Mouse (Mus musculus) ES-E14 (cell line): ENCODE measurements around the gene Csnk1g2. TPM values are rescaled to one million over a fixed set of nuclear protein-coding genes. Genes with fewer than 3 reads are reported as not detected.

Experiments
- DNase-seq: peaks from one replicate; pipeline ENCODE4 v3.0.0-alpha.2; 2013; ENCODE audit warnings: low read depth, low spot score
- H3K27ac ChIP-seq: 2 replicates; pipeline ENCODE4 v1.5.1; 2012; ENCODE audit warnings: low read depth, mild to moderate bottlenecking, low read length, moderate library complexity, mixed read lengths; ENCODE audit not compliant: poor library complexity, insufficient read depth, severe bottlenecking
- H3K36me3 ChIP-seq: 2 replicates; pipeline ENCODE4 v1.6.1; 2012; ENCODE audit warnings: mild to moderate bottlenecking, low read length, moderate library complexity, mixed read lengths; ENCODE audit not compliant: control insufficient read depth, poor library complexity, insufficient read depth, severe bottlenecking
- H3K4me1 ChIP-seq, 2 experiments: fragments of 150-350 bp in 1 of 2; sonication (generic) in 1 of 2; 2 replicates each; pipeline ENCODE4 v1.6.1; 2012; ENCODE audit warnings: low read length in 2 of 2, mild to moderate bottlenecking in 1 of 2, mixed read lengths in 1 of 2; ENCODE audit not compliant: control insufficient read depth in 2 of 2, insufficient read depth in 2 of 2, poor library complexity in 1 of 2
- H3K4me3 ChIP-seq, 2 experiments: fragments of 150-350 bp in 1 of 2; sonication (generic) in 1 of 2; 2 replicates each; pipeline ENCODE4 v1.5.1; 2012; ENCODE audit warnings: low read length in 2 of 2, low read depth in 1 of 2, mild to moderate bottlenecking in 1 of 2, mixed read lengths in 1 of 2; ENCODE audit not compliant: insufficient read depth in 1 of 2, poor library complexity in 1 of 2, severe bottlenecking in 1 of 2
- H3K9ac ChIP-seq: 2 replicates; pipeline ENCODE4 v1.6.1; 2012; ENCODE audit warnings: low read depth, mild to moderate bottlenecking, low read length, mixed read lengths; ENCODE audit not compliant: poor library complexity, insufficient read depth, severe bottlenecking
- H3K9me3 ChIP-seq: fragments of 150-350 bp; sonication (generic); 2 replicates; pipeline ENCODE4 v1.6.1; 2012; ENCODE audit warnings: low read depth, mild to moderate bottlenecking, low read length; ENCODE audit not compliant: control insufficient read depth, insufficient read depth
- CHD2 ChIP-seq: IDR thresholded peaks from 2 replicates; pipeline ENCODE4 v1.6.1; 2014; ENCODE audit warnings: mild to moderate bottlenecking, low read depth, low read length, inconsistent platforms
- HCFC1 ChIP-seq: IDR thresholded peaks from 2 replicates; pipeline ENCODE4 v1.6.1; 2012; ENCODE audit warnings: low read length, inconsistent platforms, borderline replicate concordance; ENCODE audit not compliant: insufficient read depth
- MAFK ChIP-seq: IDR thresholded peaks from 2 replicates; pipeline ENCODE4 v1.6.1; 2014; ENCODE audit warnings: mild to moderate bottlenecking, low read depth, low read length, inconsistent platforms; ENCODE audit not compliant: insufficient read depth
- ZC3H11A ChIP-seq: IDR thresholded peaks from 2 replicates; pipeline ENCODE4 v1.6.1; 2012; ENCODE audit warnings: low read depth, mild to moderate bottlenecking, inconsistent platforms, low read length, borderline replicate concordance
- ZNF384 ChIP-seq: IDR thresholded peaks from 2 replicates; pipeline ENCODE4 v1.6.1; 2012; ENCODE audit warnings: low read depth, low read length, inconsistent platforms
- in situ Hi-C, 2 experiments: fragments of 600-800 bp; cut with MboI; formaldehyde crosslinking; loops; one replicate each; pipeline ENCODE4 v1.15.1; 2025; ENCODE audit warnings: low sequenced_read_pairs in 2 of 2, inconsistent platforms in 1 of 2; ENCODE audit not compliant: unreplicated experiment in 2 of 2
- total RNA-seq: library from RNA; depleted of rRNA; stranded (reverse); fragments of 300-350 nt; gene quantifications from 2 replicates; pipeline ENCODE4 v1.2.3, GENCODE M21; 2012

Csnk1g2 gene
- total RNA-seq, 1 experiment, result 138 TPM

DNA sequence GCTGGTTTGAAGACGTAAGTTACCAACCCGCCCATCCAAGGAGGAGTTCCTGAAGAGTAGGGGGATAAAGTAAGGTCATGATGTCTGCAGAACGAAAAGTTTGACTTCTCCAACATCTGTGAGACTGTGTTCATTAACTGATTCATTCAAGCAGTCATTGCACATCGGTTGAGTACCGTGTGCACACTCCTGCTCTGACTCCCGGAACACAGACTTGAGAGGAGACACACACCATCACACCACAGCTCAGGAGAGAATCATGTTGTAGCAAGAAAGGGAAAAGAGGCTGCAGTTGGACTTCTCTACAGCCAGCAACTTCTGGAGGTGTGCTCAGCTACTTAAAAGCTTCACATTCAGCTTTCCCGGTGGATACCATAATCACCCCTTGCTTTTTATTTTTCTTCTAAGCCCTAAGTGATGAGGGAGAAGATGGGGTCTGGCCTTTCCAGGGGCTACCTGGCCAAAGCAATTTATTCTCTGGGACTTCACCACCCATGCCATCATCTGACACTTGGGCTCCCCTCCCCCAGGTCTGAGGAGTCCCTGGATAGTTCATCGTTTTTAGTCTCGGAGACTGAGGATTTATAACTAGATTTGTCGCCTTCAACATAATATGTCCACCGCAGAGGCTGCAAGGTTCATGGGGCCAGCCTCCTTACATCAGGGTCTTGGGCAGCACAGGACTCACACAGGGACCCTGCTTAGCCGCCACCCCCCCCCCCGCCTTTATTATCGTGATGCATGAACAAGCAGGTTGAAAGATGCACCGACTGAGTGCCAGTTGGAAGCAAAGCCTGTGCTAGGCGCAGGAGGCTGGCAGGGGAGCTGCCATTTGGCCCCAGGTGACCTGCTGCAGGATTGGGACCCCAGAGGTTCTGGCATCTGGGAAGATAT lies 1.6 kb upstream of the Csnk1g2 start:
- DNase-seq, result no peak
- in situ Hi-C loops, result no loop called here

GRCm38 (mm10) chr10:80621690-80621939 lies 1.0 kb upstream of the Csnk1g2 start:
- peak overlapping the region; percentile 65 to 67 for H3K4me3 ChIP-seq
- H3K9me3 ChIP-seq, result no peaks in the 10 kb centered on the region
- peak overlapping the region; percentile 91 for H3K27ac ChIP-seq
- peaks cover 15% of the 10 kb centered on the region; the same call in 1 of the 2 replicates for H3K36me3 ChIP-seq
- no peak for DNase-seq
- H3K9ac ChIP-seq, result peak overlapping the region; percentile 37
- peaks cover 2 to 16% of the 10 kb centered on the region in 2 experiments; a peak in 2 of 4 replicates for H3K4me1 ChIP-seq
- no peak for TF ChIP-seq ZNF384
- no peak for TF ChIP-seq MAFK
- TF ChIP-seq CHD2, result no peak
- no peak for TF ChIP-seq ZC3H11A
- TF ChIP-seq HCFC1, result no peak
- in situ Hi-C loops, result no loop called here

More for the DNA sequence above, 1.6 kb upstream of the Csnk1g2 start:
- H3K9ac ChIP-seq, result peak overlapping the region; percentile 37
- H3K27ac ChIP-seq, result peak overlapping the region; percentile 91; the same call in 1 of the 2 replicates
- peak overlapping the region; percentile 65 to 67 for H3K4me3 ChIP-seq
- peaks cover 2 to 16% of the 10 kb centered on the region in 2 experiments; a peak in 2 of 4 replicates for H3K4me1 ChIP-seq
- H3K9me3 ChIP-seq, result no peaks in the 10 kb centered on the region
- TF ChIP-seq HCFC1 (no peak), MAFK (no peak), ZC3H11A (no peak)
- peaks cover 15% of the 10 kb centered on the region; the same call in 1 of the 2 replicates for H3K36me3 ChIP-seq

DNA sequence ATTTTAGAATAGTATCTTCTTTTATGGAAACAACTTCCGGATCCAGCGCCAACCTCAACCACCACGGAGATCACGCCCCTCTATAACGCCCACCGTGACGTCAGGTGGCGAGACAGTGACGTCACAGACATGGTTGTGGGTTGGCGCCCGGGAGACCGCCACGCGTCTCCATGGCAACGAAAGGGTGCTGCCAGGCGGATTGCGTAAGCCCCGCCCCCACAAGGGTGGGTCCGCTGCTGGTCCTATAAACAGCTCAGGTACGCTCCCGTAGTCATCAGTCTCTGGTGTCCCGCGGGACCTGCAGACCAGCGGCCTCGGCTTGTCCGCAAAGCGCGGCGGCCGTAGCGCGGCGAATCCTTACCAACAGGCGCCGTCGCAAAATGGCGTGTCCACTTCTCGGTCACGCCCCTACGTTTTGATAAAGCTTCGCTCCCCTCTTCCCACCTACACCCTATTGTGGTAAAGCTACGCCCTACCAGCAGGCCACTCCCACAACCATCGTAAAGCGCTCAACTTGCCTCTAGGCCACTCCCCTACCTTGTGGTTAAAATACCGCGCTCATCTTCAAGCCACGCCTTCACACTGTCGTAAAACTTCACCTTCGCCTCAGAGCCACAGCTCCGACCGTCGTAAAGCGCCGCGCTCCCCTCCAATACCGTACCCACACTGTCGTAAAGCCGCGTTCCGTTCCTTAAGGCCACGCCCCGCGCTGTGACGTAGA lies 538 bp upstream of the Csnk1g2 start:
- Histone ChIP-seq H3K27ac (peak overlapping the region; percentile 91), H3K4me1 (peaks cover 2 to 16% of the 10 kb centered on the region in 2 experiments; a peak in 2 of 4 replicates), H3K9ac (peak overlapping the region; percentile 67), H3K36me3 (peaks cover 15% of the 10 kb centered on the region; the same call in 1 of the 2 replicates), H3K4me3 (peak overlapping the region; percentile 65 to 67), H3K9me3 (no peaks in the 10 kb centered on the region)
- DNase-seq, result peak; percentile 100
- in situ Hi-C loops, result no loop called here
- TF ChIP-seq HCFC1 (peak; percentile 51; the same call in 1 of the 2 replicates), CHD2 (no peak), ZC3H11A (no peak)

- Histone ChIP-seq H3K9me3 (no peaks in the 10 kb centered on the region), H3K27ac (peak overlapping the region; percentile 84), H3K36me3 (peaks cover 15% of the 10 kb centered on the region; the same call in 1 of the 2 replicates), H3K9ac (peak overlapping the region; percentile 86), H3K4me1 (peaks cover 2 to 16% of the 10 kb centered on the region in 2 experiments; a peak in 2 of 4 replicates), H3K4me3 (peak overlapping the region; percentile 83 to 86)
- no peak for DNase-seq
- TF ChIP-seq ZNF384, result no peak
- TF ChIP-seq MAFK, result no peak
- TF ChIP-seq HCFC1, result no peak
- TF ChIP-seq ZC3H11A, result no peak
- TF ChIP-seq CHD2, result no peak
- in situ Hi-C loops, result no loop called here
Observed at GRCm38 (mm10) chr10:80623457-80624191, 986 bp downstream of the Csnk1g2 start.
